Mouse (Mus musculus) liver, adult 2 months (tissue): ENCODE measurements at regions not wholly inside any gene's neighbourhood (a gene's known extent, or its start where the extent isn't known, plus 50 kb on each side); places are given as distances from the start of the nearest gene placed in this dataset.

Experiments
- CTCF ChIP-seq: fragments of 200-500 bp; IDR thresholded peaks from 2 replicates; pipeline ENCODE4 v1.5.1; 2011; ENCODE audit warnings: low read depth, low read length, control low read depth
- POLR2A ChIP-seq: fragments of 200-500 bp; IDR thresholded peaks from 2 replicates; pipeline ENCODE4 v1.6.1; 2011; ENCODE audit warnings: low read length, control low read depth; ENCODE audit not compliant: insufficient read depth; ENCODE audit errors: extremely low read depth

- TF ChIP-seq CTCF: no peak
- TF ChIP-seq POLR2A: no peak
Observed at GRCm38 (mm10) chr10:125866346-125866745, 99.6 kb upstream of the Lrig3 start.
